Mouse (Mus musculus): ENCODE measurements at regions not wholly inside any gene's neighbourhood (a gene's known extent, or its start where the extent isn't known, plus 50 kb on each side); places are given as distances from the start of the nearest gene placed in this dataset.

DNA sequence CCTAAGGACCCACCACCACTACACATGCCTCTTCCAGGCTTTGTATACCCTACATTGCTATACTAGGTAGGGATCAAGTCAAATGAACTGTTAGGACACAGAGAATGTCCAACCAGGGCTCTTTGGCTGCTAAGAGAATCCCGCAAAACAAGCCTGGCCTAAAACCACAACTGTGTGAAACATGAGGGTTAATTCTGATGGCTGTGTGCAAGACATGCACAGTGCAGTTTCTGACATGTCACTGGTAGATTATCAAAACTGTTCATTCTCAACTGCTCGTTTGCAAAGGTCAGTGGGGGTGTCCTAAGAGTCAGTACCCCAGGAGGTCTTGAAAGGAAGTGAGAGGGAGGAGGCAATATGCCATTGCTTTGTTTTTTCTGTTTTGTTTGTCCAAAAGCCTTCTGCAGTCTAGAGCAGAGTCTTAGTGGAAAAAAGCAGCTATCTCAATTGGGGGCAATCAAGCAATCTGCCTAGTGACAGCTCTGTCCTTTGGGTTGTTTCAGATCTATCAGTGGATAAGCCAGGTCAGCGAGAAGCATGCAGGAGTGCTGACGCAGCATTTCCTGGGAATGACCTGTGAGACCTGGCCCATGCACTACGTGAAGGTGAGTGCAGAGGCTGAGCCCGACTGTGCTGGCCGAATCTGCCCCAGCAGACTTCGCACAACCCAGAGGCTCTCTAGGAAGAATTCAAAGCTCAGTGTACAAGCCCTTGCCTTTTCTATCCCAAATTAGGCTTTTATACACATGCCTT lies 151.3 kb upstream of the 4933402D24Rik start:
- ATAC-seq, result no peak

GRCm38 (mm10) chr1:63918200-63918599 lies 149.1 kb upstream of the 4933402D24Rik start:
- no peak for ATAC-seq

DNA sequence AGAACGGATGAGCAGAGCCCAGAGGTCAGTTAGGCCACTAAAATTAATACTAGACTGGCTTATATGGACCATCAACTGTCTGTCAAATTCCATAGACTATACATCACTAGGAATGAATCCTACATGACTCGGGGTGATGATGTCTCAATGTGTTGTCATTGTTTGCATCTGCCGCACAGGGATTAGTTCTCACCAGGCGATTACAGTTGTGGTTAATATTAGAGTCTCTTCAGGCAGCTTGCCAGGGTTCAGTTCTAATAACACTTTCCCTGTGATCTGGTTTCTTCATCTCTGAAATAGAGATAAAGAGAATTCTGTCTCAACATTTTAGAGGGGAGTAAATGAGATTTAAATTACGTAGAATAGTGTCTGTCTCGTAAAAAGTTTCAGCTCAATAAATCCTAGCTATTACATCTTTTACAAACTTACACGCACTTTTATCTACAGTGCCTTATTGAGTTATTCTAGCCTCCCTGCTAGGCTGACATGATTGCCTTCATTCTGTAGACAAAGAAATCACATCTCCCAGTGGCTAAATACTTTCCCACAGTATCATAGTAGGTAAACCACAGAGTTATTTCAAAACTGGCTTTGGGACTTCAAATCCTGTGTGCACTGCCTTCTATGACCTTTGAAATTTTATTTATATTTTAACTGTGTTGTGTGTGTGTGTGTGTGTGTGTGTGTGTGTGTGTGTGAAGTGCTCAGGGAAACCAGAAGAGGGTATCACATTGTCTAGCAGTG lies 148.0 kb upstream of the 4933402D24Rik start:
- no peak for ATAC-seq

- ATAC-seq, result no peak
Measured at GRCm38 (mm10) chr1:63910765-63911164, 141.7 kb upstream of the 4933402D24Rik start.

DNA sequence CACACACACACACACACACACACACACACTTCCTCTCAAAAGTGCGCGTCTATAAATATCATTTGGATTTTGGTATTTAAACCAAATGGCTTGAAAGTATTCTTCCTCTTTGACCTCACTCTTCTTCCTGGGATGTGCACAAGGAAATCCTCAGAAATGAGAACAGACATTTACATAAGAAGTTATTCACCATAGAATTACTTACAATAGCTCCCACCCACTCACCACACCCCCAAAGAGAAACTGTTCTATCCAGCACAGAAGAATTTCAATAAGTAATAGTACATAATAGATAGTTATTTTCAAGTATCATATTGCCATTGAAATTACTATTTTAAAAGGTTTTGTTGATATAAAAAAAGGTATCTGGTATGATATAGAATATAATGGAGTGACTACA lies 140.1 kb upstream of the 4933402D24Rik start:
- ATAC-seq, result no peak

DNA sequence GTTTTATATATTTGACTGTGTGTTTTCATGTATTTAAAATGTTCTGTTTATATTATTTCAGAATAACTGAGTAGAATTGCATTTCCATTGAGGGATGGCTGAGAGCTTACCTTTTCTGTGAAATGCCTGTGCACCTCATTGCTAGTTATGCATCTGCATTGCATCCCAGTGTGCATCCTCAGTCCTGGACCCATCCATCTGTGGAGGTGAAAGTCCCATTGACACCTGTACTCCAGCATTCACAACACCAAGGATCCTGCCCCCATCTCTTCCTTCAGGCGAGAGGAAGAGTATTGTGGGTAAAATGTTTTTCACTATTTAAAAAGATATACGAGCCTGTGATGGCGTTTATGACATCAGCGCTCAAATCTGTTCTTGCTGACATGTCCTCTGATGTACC lies 134.6 kb upstream of the 4933402D24Rik start:
- ATAC-seq, result no peak

GRCm38 (mm10) chr1:63903201-63903600 lies 134.1 kb upstream of the 4933402D24Rik start:
- no peak for ATAC-seq

- ATAC-seq, result no peak
Measured at GRCm38 (mm10) chr1:63902391-63902790, 133.3 kb upstream of the 4933402D24Rik start.

- no peak for ATAC-seq
Measured at GRCm38 (mm10) chr1:63899631-63900577, 130.8 kb upstream of the 4933402D24Rik start.

- no peak for ATAC-seq
Measured at GRCm38 (mm10) chr1:63898766-63899165, 129.7 kb upstream of the 4933402D24Rik start.

DNA sequence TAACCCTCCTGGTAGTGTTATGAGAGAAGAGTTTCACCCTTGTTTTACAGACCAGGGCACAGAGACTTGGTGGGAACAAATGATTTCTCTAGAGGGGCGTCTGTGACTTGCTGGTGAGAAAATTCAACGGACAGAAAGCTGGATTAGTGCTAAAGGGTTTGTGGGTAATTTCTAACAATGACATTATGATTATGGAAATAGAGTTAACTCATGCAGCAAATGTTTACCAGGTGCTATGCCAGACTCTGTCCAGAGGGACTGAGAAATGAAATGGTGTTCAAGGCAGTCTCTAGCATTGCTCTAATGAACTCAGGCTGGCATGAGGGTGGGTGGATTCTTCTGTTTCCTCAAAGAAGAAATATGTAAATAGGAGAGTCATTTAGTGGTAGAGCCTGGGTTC lies 128.5 kb upstream of the 4933402D24Rik start:
- no peak for ATAC-seq

DNA sequence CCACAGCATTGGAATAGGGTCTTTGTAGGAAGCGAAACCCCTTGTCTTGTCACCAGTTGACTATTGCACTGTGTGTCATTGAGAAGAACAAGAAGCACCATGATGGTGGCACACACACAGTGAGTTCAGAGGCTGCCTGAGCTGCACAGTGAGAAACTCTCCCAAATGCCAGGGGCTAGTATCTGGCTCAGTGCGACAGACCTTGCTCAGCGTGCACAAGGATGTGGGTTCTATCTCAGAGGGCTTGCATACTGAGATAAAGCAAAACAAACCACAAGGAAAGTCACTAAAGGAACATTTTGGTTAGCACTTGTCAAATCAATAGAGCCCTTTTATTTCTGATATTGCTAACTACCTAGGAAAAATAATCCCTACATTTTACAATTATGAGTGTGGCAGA lies 110.5 kb upstream of the 4933402D24Rik start:
- no peak for ATAC-seq

DNA sequence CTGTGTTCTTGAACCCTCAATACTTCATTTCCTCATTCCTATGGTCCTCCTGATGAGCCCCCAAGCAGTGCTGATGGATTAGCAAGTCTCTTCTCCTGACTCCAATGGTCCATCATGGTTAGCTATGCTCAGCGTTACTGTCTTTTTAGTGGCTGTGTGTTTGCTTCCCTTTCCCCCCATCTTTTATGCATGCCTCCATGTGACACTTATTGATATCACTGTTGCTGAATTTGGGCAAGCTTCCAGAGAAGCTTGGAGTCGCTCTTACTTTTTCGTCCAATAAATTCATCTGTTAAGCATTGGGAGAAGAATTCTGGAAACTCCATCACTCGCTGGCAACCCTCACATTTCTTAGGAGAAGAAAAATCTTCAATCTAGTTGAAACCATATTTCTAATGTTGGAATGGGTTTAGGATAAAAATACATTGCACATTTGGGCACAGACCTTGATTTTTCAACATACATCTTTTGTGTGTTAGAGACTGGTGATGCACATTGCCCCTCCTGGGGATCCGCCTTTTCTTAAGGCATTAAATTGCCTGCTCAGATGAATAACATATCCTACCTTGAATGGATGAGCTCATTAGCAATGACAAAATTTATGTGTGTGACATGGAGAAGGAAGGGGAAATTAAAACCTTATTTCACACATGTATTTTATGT lies 107.7 kb upstream of the 4933402D24Rik start:
- no peak for ATAC-seq

DNA sequence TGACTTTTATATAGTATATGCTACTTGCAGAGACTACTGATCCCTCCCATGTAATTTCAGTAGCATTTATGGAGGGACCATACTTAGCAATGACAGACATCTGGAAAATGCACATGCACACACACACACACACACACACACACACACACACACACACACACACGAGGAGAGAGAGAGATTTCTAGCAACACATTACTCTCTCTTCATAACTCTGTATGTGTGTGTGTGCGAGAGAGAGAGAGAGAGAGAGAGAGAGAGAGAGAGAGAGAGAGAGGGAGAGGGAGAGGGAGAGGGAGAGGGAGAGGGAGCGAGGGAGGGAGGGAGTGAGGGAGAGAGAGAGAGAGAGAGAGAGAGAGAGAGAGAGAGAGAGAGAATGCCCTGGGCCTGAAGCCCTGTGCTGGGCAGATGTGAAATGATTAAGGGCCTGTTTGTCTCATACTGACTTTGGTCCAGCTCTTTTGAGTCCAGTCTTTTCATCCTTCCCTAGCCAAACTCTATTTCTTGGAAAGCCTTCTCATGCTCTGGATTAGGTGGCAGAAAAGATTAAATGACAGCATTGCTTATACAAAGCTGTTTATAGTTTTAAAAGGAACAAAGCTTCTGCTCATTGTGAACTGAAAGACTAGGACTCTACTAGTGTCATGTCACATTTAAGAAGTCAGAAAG lies 106.4 kb upstream of the 4933402D24Rik start:
- no peak for ATAC-seq

GRCm38 (mm10) chr1:63871831-63872230 lies 102.8 kb upstream of the 4933402D24Rik start:
- ATAC-seq, result no peak

- ATAC-seq, result no peak
Measured at GRCm38 (mm10) chr1:63869342-63869741, 100.3 kb upstream of the 4933402D24Rik start.

GRCm38 (mm10) chr1:63857933-63858649 lies 89.0 kb upstream of the 4933402D24Rik start:
- ATAC-seq, result no peak

- no peak for ATAC-seq
Measured at GRCm38 (mm10) chr1:63857468-63857867, 88.4 kb upstream of the 4933402D24Rik start.

DNA sequence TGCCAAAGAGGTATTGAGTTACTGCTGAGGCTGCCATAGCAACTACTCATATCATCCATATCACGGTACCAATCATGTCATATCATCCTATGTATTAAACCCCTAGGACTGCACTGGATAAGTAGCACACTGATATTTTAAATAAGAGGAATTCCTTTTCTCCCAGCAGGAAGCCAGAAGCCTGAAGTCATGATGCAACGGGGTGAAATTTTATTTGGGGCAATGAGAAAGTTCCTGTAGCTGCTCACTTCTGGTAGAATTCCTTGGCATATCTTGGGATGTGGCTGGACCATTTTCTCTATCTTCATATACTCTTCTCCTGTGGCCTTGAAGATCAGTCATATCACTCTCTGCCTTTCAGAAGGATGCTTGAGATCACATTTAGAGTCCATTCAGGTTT lies 87.3 kb upstream of the 4933402D24Rik start:
- no peak for ATAC-seq

DNA sequence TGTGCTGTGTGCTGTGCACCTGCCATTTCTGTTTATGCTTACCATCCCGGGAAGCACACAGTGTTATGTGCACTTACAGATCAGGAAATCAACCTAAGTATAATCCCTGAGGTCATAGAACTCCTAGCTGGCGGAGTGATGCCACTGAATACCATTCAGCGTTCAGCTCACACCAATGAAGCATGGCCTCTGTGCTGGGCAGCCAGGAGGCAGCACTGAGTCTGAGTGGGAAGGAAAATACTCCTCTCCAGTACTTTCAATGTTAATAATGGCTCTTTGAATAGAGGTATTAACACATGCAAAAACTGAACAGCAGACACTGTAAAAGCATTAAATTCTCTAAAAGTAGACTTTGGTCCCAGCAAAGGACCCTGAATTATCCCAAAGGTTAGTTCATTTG lies 85.7 kb upstream of the 4933402D24Rik start:
- no peak for ATAC-seq

- ATAC-seq, result no peak
Measured at GRCm38 (mm10) chr1:63851476-63852094, 82.5 kb upstream of the 4933402D24Rik start.

All from inflammation-experienced regulatory T-cells, adult 6 months (primary cell).